9 mouse cellular contexts compared by ENCODE assay signal in genomic region chr5:74126015-74126896, GRCm38 (mm10). TPM values are rescaled to one million over a fixed set of nuclear protein-coding genes. Genes with fewer than 3 reads are reported as not detected.
DNase-seq lines count a peak whose midpoint lies in the region; ATAC-seq and TF ChIP-seq lines count a peak whose summit lies in the region.
"Had no signal": no experiment of that assay in that cellular context is flagged by ENCODE, and none has a peak within 500 bp of the region (broad histone marks: within the 10 kb centered on the region; RNA-seq: fewer than 3 reads in every experiment).

No protein-coding gene starts in this region.

- no peaks in the 10 kb centered on the region for H3K36me3 ChIP-seq in embryonic facial prominence, embryonic 14.5 days (ENCODE audit: control insufficient read depth, insufficient read depth, low read length)
- H3K36me3 ChIP-seq in heart, adult 2 months (ENCODE audit: control insufficient read depth, insufficient read depth, low read length): no peaks in the 10 kb centered on the region
- no peaks in the 10 kb centered on the region for H3K36me3 ChIP-seq in limb, embryonic 13.5 days
- H3K36me3 ChIP-seq in midbrain, embryonic 13.5 days: no peaks in the 10 kb centered on the region

- TF ChIP-seq EP300 in heart, adult 2 months (IDR thresholded peaks at IDR 0.05; ENCODE audit: insufficient read depth, low read depth, low read length): no peak

- peak; percentile 18; the same call in 1 of the 2 replicates for TF ChIP-seq CTCF in heart, adult 2 months (IDR thresholded peaks at IDR 0.05)

- H3K4me3 ChIP-seq in embryonic facial prominence, embryonic 14.5 days (ENCODE audit: low read depth, low read length): peak overlapping the region; percentile 26
- H3K4me3 ChIP-seq in heart, adult 2 months: peak overlapping the region; percentile 45
- H3K4me3 ChIP-seq in limb, embryonic 13.5 days: peak overlapping the region; percentile 38
- peak overlapping the region; percentile 38 for H3K4me3 ChIP-seq in midbrain, embryonic 13.5 days (replicated peaks)

- peak; percentile 91 for ATAC-seq in embryonic facial prominence, embryonic 14.5 days (ENCODE audit: low read depth)
- peak; percentile 88 for ATAC-seq in limb, embryonic 13.5 days (ENCODE audit: low FRiP score, low read depth)
- ATAC-seq in midbrain, embryonic 13.5 days: peak; percentile 97

- peaks cover 16% of the 10 kb centered on the region; the same call in 1 of the 2 replicates for H3K4me1 ChIP-seq in embryonic facial prominence, embryonic 14.5 days (ENCODE audit: control insufficient read depth, insufficient read depth, low read length)
- no peaks in the 10 kb centered on the region; the same call in 1 of the 2 replicates for H3K4me1 ChIP-seq in heart, adult 2 months (ENCODE audit: control insufficient read depth, insufficient read depth, low read length)
- peaks cover 13% of the 10 kb centered on the region for H3K4me1 ChIP-seq in limb, embryonic 13.5 days
- 0 out of 2 replicates have a peak, but pooled peaks cover 7% of the 10 kb centered on the region for H3K4me1 ChIP-seq in midbrain, embryonic 13.5 days (replicated peaks)

- WGBS in embryonic facial prominence, embryonic 14.5 days: 63% methylated on average over 32 of the region's 32 CpGs
- 66% methylated on average over 32 of the region's 32 CpGs for WGBS in heart, adult 2 months
- WGBS in limb, embryonic 13.5 days: 65% methylated on average over 32 of the region's 32 CpGs
- 62% methylated on average over 32 of the region's 32 CpGs for WGBS in midbrain, embryonic 13.5 days

- peak overlapping the region; percentile 43 for H3K4me2 ChIP-seq in embryonic facial prominence, embryonic 14.5 days (ENCODE audit: low read depth, low read length)
- H3K4me2 ChIP-seq in limb, embryonic 13.5 days (replicated peaks): peak overlapping the region; percentile 48
- peak overlapping the region; percentile 41 for H3K4me2 ChIP-seq in midbrain, embryonic 13.5 days (replicated peaks)

- H3K9ac ChIP-seq in embryonic facial prominence, embryonic 14.5 days (ENCODE audit: low read depth, low read length): 0 out of 2 replicates have a peak overlapping the region, but pooled peaks have one; percentile 31
- peak overlapping the region; percentile 72 for H3K9ac ChIP-seq in heart, adult 2 months (ENCODE audit: low read depth, low read length)
- H3K9ac ChIP-seq in limb, embryonic 13.5 days: 0 out of 2 replicates have a peak overlapping the region, but pooled peaks have one; percentile 45
- H3K9ac ChIP-seq in midbrain, embryonic 13.5 days (replicated peaks): no peak overlapping the region

- H3K79me2 ChIP-seq in heart, adult 2 months (replicated peaks; ENCODE audit: control insufficient read depth, insufficient read depth, low read length): no peaks in the 10 kb centered on the region

- no peaks in the 10 kb centered on the region for H3K9me3 ChIP-seq in embryonic facial prominence, embryonic 14.5 days (ENCODE audit: control insufficient read depth, low read length)
- H3K9me3 ChIP-seq in limb, embryonic 13.5 days: no peaks in the 10 kb centered on the region
- H3K9me3 ChIP-seq in midbrain, embryonic 13.5 days: no peaks in the 10 kb centered on the region

- H3K27me3 ChIP-seq in embryonic facial prominence, embryonic 14.5 days (replicated peaks; ENCODE audit: control insufficient read depth, insufficient read depth, low read length): no peaks in the 10 kb centered on the region
- no peaks in the 10 kb centered on the region for H3K27me3 ChIP-seq in heart, adult 2 months (ENCODE audit: control insufficient read depth, insufficient read depth, low read length)
- no peaks in the 10 kb centered on the region for H3K27me3 ChIP-seq in limb, embryonic 13.5 days
- H3K27me3 ChIP-seq in midbrain, embryonic 13.5 days: no peaks in the 10 kb centered on the region
- H3K27me3 ChIP-seq: CH12.LX had no signal

- no peak overlapping the region for H3K27ac ChIP-seq in embryonic facial prominence, embryonic 14.5 days (replicated peaks; ENCODE audit: low read depth, low read length)
- H3K27ac ChIP-seq in heart, adult 2 months: peak overlapping the region; percentile 65
- 0 out of 2 replicates have a peak overlapping the region, but pooled peaks have one; percentile 7 for H3K27ac ChIP-seq in limb, embryonic 13.5 days
- no peak overlapping the region for H3K27ac ChIP-seq in midbrain, embryonic 13.5 days

- peak; percentile 83 for DNase-seq in A20 (ENCODE audit: low read depth, low spot score)
- peak; percentile 87 for DNase-seq in brain, adult 2 months (ENCODE audit: low read depth, low spot score)
- peak; percentile 79 for DNase-seq in embryonic facial prominence, embryonic 14.5 days (ENCODE audit: low spot score)
- peak; percentile 80 to 87 for DNase-seq in heart, adult 2 months
- DNase-seq in kidney, adult 18-20 months: peak; percentile 59
- DNase-seq in spleen, adult 18-20 months: peak; percentile 52 to 70

- intact Hi-C loops in heart, adult 2 months (cut with DNase I): loop anchor here (2.0 kb wide), 1 partner anchor 47 kb away; no protein-coding TSS in a partner anchor

- TF ChIP-seq POLR2A in heart, adult 2 months (IDR thresholded peaks at IDR 0.05; ENCODE audit: insufficient read depth, low read depth, low read length): peak; percentile 69

RNA-seq across cellular contexts. Expression of gene Usp46, which starts 58.0 kb away (rescaled TPM):
- 35.4 and 36.5 TPM in 2 replicates for polyA plus RNA-seq in embryonic facial prominence, embryonic 14.5 days (2014; fragmentation: Nextera tagmentation; extraction: Ambion mirVana)
- 10 to 100 TPM; 35.8 to 37.1 TPM for total RNA-seq in heart, adult 2 months (2021)
- polyA plus RNA-seq in heart, adult 2 months (2012; rRNA removed): 6.4 and 15.8 TPM in 2 replicates
- polyA plus RNA-seq in limb, embryonic 13.5 days (2015; fragmentation: Nextera tagmentation; extraction: Ambion mirVana): 35.4 and 37.5 TPM in 2 replicates
- polyA plus RNA-seq in midbrain, embryonic 13.5 days (2015; fragmentation: Nextera tagmentation; extraction: Ambion mirVana): 23.9 and 25.2 TPM in 2 replicates

Comparison
In these comparisons a context has a peak if more than half of its experiments do, and no peak if none do; other contexts are left out.
1. H3K27ac ChIP-seq: peak in heart, adult 2 months (single experiment) and limb, embryonic 13.5 days (single experiment); none in embryonic facial prominence, embryonic 14.5 days (single experiment) and midbrain, embryonic 13.5 days (single experiment).
2. Peak in every context shown above with its lines, with median percentiles within 50 percentile points of each other: DNase-seq, ATAC-seq, H3K4me2 ChIP-seq and H3K4me3 ChIP-seq.